Mouse (Mus musculus) brain, embryonic 18.5 days (tissue): ENCODE measurements around the gene Cntn1.

Experiments
- DNase-seq: peaks from one replicate; pipeline ENCODE4 v3.0.0-alpha.2; 2012; ENCODE audit warnings: low read depth, low spot score

Cntn1 gene

GRCm38 (mm10) chr15:92137026-92137425 lies 86.1 kb downstream of the Cntn1 start:
- DNase-seq: no peak

- no peak for DNase-seq
Observed at GRCm38 (mm10) chr15:92141972-92142371, 91.0 kb downstream of the Cntn1 start.

- DNase-seq: no peak
Observed at GRCm38 (mm10) chr15:92154921-92155320, 104.0 kb downstream of the Cntn1 start.

GRCm38 (mm10) chr15:92160855-92161162 lies 109.8 kb downstream of the Cntn1 start:
- no peak for DNase-seq

GRCm38 (mm10) chr15:92161163-92162025 lies 110.4 kb downstream of the Cntn1 start:
- no peak for DNase-seq

GRCm38 (mm10) chr15:92162835-92163234 lies 111.9 kb downstream of the Cntn1 start:
- DNase-seq: no peak

GRCm38 (mm10) chr15:92164127-92164526 lies 113.2 kb downstream of the Cntn1 start:
- no peak for DNase-seq

GRCm38 (mm10) chr15:92166266-92166665 lies 115.3 kb downstream of the Cntn1 start:
- DNase-seq: no peak

- DNase-seq: no peak
Observed at GRCm38 (mm10) chr15:92175739-92176138, 124.8 kb downstream of the Cntn1 start.

- no peak for DNase-seq
Observed at GRCm38 (mm10) chr15:92177413-92177812, 126.4 kb downstream of the Cntn1 start.

- no peak for DNase-seq
Observed at GRCm38 (mm10) chr15:92185484-92185883, 134.5 kb downstream of the Cntn1 start.

- DNase-seq: no peak
Observed at GRCm38 (mm10) chr15:92190000-92190399, 139.0 kb downstream of the Cntn1 start.

- DNase-seq: no peak
Observed at GRCm38 (mm10) chr15:92200326-92200985, 149.5 kb downstream of the Cntn1 start.

- no peak for DNase-seq
Observed at GRCm38 (mm10) chr15:92206695-92207094, 155.7 kb downstream of the Cntn1 start.

GRCm38 (mm10) chr15:92209778-92210177 lies 158.8 kb downstream of the Cntn1 start:
- no peak for DNase-seq

- no peak for DNase-seq
Observed at GRCm38 (mm10) chr15:92210486-92211235, 159.7 kb downstream of the Cntn1 start.

- no peak for DNase-seq
Observed at GRCm38 (mm10) chr15:92215841-92216240, 164.9 kb downstream of the Cntn1 start.

- no peak for DNase-seq
Observed at GRCm38 (mm10) chr15:92221446-92221845, 170.5 kb downstream of the Cntn1 start.

GRCm38 (mm10) chr15:92231386-92231785 lies 180.4 kb downstream of the Cntn1 start:
- DNase-seq: peak; percentile 32

GRCm38 (mm10) chr15:92235836-92236235 lies 184.9 kb downstream of the Cntn1 start:
- no peak for DNase-seq

GRCm38 (mm10) chr15:92264980-92265707 lies 214.2 kb downstream of the Cntn1 start:
- peak; percentile 64 for DNase-seq

GRCm38 (mm10) chr15:92268341-92268740 lies 217.4 kb downstream of the Cntn1 start:
- DNase-seq: no peak
